Mouse (Mus musculus): Measurements from ENCODE around the gene Cul7. TPM values are rescaled to one million over a fixed set of nuclear protein-coding genes. Genes with fewer than 3 reads are reported as not detected.

Gene Cul7
- polyA plus RNA-seq, 1 experiment from 2014 or later: 41.1 TPM

DNA sequence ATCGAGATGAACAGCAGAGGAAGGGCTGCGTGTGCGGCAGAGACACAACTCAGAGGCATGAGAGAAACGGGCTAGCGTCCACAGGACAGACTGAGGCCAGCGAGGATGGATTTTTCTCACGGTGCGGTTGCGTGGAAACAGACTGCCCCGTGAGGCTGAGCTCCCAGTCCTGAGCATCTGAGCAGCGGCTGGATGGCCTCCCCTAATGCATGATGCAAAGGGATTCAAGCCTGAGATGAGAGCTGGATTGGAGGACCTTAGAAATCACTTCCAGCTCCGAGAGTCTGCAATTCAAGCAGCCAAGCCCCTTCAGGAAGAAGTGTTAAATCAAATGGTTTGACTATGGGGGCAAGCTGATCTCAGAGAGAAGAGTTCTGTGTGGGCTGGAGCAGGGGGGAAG, 51.4 kb downstream of the Cul7 start:
- 0 out of 2 replicates have a peak overlapping the region, but pooled peaks have one; percentile 40 for H3K27ac ChIP-seq
- peaks cover 5% of the 10 kb centered on the region; the same call in 1 of the 2 replicates for H3K36me3 ChIP-seq
- no peaks in the 10 kb centered on the region for H3K9me3 ChIP-seq
- 71% methylated on average over 12 of the region's 12 CpGs for WGBS
- ATAC-seq: no peak
- peaks cover 34% of the 10 kb centered on the region for H3K4me1 ChIP-seq (replicated peaks)
- H3K27me3 ChIP-seq (replicated peaks): no peaks in the 10 kb centered on the region
- H3K9ac ChIP-seq: 0 out of 2 replicates have a peak overlapping the region, but pooled peaks have one; percentile 17
- H3K4me3 ChIP-seq (replicated peaks): no peak overlapping the region
- H3K4me2 ChIP-seq (replicated peaks): peak overlapping the region; percentile 24; the same call in 1 of the 2 replicates

DNA sequence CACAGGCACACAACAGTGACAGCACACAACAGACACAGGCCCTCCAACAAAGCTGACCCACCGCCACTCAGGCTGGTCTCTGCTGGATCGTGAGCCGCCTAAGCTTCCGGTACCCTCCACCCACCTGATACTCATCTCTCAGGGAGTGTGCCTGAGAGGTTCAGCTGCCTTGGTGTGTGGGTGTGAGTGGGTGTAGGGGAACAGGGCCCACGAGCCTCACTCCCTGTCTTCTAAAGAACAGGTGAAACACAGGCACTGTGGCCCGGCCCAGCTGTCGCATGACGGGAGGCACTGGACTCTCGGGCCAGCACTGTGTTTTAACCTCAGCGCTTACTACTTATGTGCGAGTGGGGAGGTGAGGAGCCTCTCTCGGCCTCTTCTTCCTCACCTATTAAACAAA, 52.0 kb downstream of the Cul7 start:
- Histone ChIP-seq H3K4me3 (replicated peaks) (no peak overlapping the region), H3K27ac (no peak overlapping the region), H3K4me1 (replicated peaks) (peaks cover 34% of the 10 kb centered on the region), H3K4me2 (replicated peaks) (0 out of 2 replicates have a peak overlapping the region, but pooled peaks have one; percentile 72), H3K9me3 (no peaks in the 10 kb centered on the region), H3K36me3 (peaks cover 5% of the 10 kb centered on the region; the same call in 1 of the 2 replicates), H3K9ac (no peak overlapping the region), H3K27me3 (replicated peaks) (no peaks in the 10 kb centered on the region)
- 84% methylated on average over 12 of the region's 12 CpGs for WGBS
- no peak for ATAC-seq

DNA sequence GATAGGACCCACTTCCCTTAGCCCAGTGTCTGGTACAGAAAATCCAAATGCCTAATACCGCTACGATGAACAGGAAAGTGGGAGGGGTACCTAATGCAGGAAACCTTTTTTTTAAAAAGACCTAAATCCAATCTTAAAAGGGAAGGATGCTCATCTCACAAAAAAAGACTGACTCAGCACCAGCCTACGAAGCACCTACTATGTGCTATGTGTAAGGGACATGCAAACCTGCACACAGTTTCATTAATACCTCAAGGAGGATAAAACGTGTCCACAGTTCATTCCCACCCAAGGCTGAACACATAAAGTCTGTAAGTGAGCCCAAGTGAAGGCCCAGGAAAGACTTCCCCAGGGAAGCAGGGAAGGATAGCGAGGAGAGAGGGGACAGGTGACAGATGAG, 52.4 kb downstream of the Cul7 start:
- H3K36me3 ChIP-seq: peaks cover 5% of the 10 kb centered on the region; the same call in 1 of the 2 replicates
- H3K9me3 ChIP-seq: no peaks in the 10 kb centered on the region
- H3K4me2 ChIP-seq (replicated peaks): peak overlapping the region; percentile 72
- peaks cover 34% of the 10 kb centered on the region for H3K4me1 ChIP-seq (replicated peaks)
- no peak overlapping the region for H3K27ac ChIP-seq
- no peaks in the 10 kb centered on the region for H3K27me3 ChIP-seq (replicated peaks)
- WGBS: 89% methylated on average over 5 of the region's 5 CpGs
- ATAC-seq: no peak
- 0 out of 2 replicates have a peak overlapping the region, but pooled peaks have one; percentile 87 for H3K9ac ChIP-seq
- peak overlapping the region; percentile 90; the same call in 1 of the 2 replicates for H3K4me3 ChIP-seq (replicated peaks)

DNA sequence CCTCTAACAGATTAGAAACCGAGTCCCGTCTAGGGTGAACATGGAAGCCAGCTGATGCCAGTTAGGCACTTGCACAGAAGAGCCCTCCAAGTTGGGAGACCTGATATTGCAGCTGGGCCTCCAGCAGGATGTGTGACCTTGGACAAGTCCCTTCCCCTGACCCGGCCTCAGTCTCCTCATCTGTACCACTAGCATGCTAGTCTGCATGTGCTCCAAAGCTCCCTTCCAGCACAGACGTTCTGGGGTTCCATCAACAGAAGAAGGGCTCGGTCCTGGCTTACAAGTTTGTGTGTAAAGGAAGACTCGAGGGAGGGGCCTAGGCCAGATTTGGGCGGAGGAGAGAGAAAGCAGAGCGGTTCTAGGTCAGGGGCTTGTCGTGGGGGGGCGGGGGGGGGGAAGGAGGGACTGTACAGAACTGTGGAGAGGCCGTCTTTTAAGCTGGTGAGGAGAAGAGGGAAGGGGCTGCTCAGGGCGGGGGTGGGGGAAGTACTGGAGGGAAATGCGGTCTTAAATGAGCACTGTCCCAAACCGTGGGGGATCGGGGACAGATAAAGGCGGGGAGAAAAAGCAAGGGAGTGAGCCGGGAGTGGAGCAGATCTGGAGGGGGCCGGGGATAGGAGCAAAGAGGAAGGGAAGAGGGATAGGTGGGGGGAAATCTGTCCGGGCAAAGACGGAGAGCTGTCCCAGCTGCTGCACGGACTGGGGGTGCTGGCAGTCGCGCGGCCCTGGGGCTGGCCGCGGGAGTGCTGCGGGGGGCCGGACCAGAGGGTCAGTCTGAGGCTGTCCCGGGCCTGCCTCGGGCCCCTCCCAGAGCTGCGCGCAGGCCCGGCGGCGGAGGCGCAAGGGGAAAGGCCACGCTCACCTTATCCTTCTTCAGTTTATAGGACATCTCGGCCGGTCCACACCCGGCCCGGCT, 54.1 kb downstream of the Cul7 start:
- WGBS: 3% methylated on average over 39 of the region's 41 CpGs
- peak overlapping the region; percentile 72 for H3K4me2 ChIP-seq (replicated peaks)

DNA sequence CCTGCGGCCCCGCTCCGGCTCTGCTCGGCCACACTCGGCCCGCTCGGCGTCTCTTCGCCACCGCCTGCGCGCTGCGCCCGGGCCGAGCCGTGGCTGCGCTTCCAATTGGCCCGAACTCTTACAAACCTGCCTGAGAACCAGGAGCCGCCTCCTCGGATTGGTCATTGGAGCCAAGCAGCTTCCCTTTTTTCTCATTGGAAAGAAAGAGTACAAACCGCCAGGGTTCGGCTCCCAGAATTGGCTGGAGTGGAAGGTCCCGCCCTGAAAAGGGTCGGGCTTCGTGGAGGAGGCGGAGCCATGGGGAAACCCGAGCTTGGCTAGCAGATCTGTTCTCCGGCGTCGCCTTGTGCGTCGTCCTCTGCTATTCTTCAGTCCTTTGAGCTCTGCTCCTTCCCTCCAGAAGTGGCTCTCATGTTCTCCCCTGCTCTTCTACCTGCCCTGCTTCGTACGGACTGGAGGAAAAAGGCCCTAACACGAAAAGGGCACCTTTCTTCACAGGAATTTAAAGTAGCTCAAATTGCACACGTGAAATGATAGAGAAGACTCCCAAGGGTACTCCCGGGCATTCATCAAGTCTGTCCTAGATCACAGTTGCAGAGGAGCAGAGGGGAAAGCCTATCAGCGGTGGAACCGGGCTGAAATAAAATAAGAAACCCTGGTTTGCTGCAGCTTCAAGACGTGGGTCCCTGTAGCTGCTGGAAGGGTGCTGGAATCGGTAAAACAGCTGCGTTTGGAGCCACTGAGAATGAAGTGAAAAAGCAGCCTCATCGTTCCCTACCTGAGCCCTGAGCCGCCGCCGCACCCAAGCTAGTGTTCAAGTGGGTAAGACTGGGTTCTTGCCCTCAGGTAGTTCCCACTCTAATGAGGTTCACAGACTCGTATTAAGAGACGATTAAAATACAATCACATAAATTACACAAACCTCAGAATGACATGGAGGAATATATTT, 55.0 kb downstream of the Cul7 start, which contains the start of gene Ppp2r5d:
Ppp2r5d (minus strand) TSS at position 225 of the 949 bp plus-strand sequence.
- peak within 1 kb of the TSS; percentile 78 for H3K4me2 ChIP-seq (replicated peaks)
- peak; percentile 97 for ATAC-seq
- WGBS: under 1% methylated on average over 48 of the region's 48 CpGs
- peaks cover 32% of the 10 kb centered on the region for H3K4me1 ChIP-seq (replicated peaks)
- H3K27ac ChIP-seq: peak within 1 kb of the TSS; percentile 96
- no peaks in the 10 kb centered on the region for H3K36me3 ChIP-seq
- H3K27me3 ChIP-seq (replicated peaks): no peaks in the 10 kb centered on the region
- H3K9me3 ChIP-seq: no peaks in the 10 kb centered on the region
- peak within 1 kb of the TSS; percentile 90 for H3K4me3 ChIP-seq (replicated peaks)
- H3K9ac ChIP-seq: peak within 1 kb of the TSS; percentile 87

More for the DNA sequence above, 54.1 kb downstream of the Cul7 start:
- Histone ChIP-seq H3K4me3 (replicated peaks) (peak overlapping the region; percentile 90), H3K27ac (peak overlapping the region; percentile 96), H3K36me3 (0 out of 2 replicates have a peak, but pooled peaks cover 2% of the 10 kb centered on the region), H3K4me1 (replicated peaks) (peaks cover 32% of the 10 kb centered on the region), H3K9me3 (no peaks in the 10 kb centered on the region), H3K27me3 (replicated peaks) (no peaks in the 10 kb centered on the region), H3K9ac (peak overlapping the region; percentile 87)
- ATAC-seq: peak; percentile 84

DNA sequence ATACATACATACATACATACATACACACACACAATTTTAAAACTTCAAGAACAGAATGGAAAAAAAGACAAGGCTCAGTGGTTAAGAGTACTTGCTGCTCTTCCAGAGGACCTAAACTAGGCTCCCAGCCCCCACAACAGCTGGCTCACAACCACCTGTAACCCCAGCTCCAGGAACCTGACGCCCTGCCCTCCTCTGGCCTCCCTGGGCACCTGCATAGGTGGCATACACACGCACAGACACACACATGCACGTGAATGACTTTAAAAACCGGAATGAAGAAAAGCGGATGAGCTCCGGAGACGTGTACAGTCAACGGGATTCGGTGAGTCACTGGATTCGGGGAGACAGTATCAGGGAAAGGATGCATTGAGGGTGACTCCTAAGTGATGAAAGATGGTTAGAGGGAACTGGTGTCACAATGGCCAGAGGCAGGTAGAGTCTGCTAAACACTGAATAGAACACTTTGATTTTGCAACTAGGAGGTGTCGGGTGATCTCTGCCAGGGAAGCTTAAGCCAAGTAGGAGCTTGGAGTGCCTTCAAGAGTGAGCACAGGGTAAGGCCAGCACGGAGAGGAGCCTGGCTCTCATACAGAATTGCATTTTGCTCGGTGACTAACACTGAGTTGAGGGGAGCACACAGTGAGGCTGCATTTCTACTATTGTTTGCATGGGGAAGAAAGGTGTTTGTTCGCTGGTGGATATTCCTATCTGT, 56.4 kb downstream of the Cul7 start:
- no peak overlapping the region for H3K9ac ChIP-seq
- 92% methylated on average over 14 of the region's 14 CpGs for WGBS
- H3K4me3 ChIP-seq (replicated peaks): no peak overlapping the region
- H3K27me3 ChIP-seq (replicated peaks): no peaks in the 10 kb centered on the region
- H3K4me1 ChIP-seq (replicated peaks): peaks cover 24% of the 10 kb centered on the region
- no peak overlapping the region for H3K27ac ChIP-seq
- no peaks in the 10 kb centered on the region for H3K9me3 ChIP-seq
- H3K36me3 ChIP-seq: no peaks in the 10 kb centered on the region
- no peak overlapping the region for H3K4me2 ChIP-seq (replicated peaks)
- ATAC-seq: no peak

DNA sequence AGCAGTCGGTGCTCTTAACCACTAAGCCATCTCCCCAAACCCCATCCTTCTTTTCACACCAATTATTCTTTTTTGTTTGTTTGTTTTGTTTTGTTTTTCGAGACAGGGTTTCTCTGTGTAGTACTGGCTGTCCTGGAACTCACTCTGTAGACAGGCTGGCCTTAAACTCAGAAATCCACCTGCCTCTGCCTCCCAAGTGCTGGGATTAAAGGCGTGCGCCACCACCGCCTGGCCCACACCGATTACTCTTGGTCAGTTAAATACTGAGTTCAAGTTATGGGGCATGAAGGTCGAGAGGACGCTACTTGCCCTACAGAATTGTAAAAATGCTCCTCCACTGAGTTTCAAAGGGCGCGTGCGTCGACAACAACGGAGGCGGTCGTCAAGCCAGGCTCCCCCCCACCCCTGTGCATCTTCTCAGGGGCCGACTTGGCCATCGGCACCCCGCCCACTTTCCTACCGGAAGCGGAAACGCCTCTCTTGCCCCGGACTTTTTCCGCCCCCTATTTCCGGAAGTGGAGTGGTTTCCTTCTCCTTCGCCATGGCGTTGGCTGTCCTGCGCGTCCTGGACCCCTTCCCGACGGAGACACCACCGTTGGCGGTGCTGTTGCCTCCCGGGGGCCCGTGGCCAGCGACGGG, 60.9 kb downstream of the Cul7 start, which contains the start of gene Pex6:
Pex6 (plus strand) TSS at position 505 of the 639 bp plus-strand sequence.
- 7% methylated on average over 36 of the region's 36 CpGs for WGBS
- Histone ChIP-seq H3K4me3 (replicated peaks) (peak within 1 kb of the TSS; percentile 99), H3K4me2 (replicated peaks) (peak within 1 kb of the TSS; percentile 89), H3K9me3 (no peaks in the 10 kb centered on the region), H3K9ac (peak within 1 kb of the TSS; percentile 89), H3K27ac (peak within 1 kb of the TSS; percentile 70), H3K36me3 (peaks cover 10% of the 10 kb centered on the region; the same call in 1 of the 2 replicates), H3K4me1 (replicated peaks) (peaks cover 13% of the 10 kb centered on the region), H3K27me3 (replicated peaks) (no peaks in the 10 kb centered on the region)
- peak; percentile 94 for ATAC-seq

DNA sequence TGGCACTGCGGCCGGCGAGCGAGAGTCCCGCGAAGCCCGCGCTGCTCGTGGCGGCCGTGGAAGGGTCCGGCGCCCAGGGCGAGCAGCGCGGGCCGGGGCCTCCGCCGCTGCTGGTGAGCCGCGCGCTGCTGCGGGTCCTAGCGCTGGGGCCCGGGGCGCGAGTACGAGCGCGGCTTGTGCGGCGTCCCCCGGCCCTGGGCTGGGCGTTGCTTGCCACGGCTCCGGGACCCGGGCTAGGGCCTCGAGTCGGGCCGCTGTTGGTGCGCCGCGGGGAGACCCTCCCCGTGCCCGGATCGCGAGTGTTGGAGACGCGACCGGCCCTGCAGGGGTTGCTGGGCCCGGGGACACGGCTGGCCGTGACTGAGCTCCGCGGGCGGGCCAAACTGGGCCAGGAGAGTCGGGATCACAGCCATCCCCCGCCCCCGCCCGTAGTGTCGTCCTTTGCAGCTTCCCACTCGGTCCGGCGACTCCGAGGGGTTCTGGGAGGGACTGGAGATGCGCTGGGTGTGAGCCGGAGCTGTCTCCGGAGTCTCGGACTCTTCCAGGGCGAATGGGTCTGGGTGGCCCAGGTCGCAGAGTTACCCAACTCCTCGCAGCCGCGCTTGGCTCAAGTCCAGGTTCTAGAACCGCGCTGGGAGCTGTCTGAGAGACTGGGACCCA, 61.6 kb downstream of the Cul7 start:
- H3K36me3 ChIP-seq: peaks cover 11% of the 10 kb centered on the region; the same call in 1 of the 2 replicates
- peak overlapping the region; percentile 89 for H3K9ac ChIP-seq
- H3K4me1 ChIP-seq (replicated peaks): peaks cover 13% of the 10 kb centered on the region
- H3K4me3 ChIP-seq (replicated peaks): peak overlapping the region; percentile 99
- peak overlapping the region; percentile 70 for H3K27ac ChIP-seq
- H3K27me3 ChIP-seq (replicated peaks): no peaks in the 10 kb centered on the region
- under 1% methylated on average over 76 of the region's 76 CpGs for WGBS
- peak; percentile 64 for ATAC-seq
- H3K9me3 ChIP-seq: no peaks in the 10 kb centered on the region
- peak overlapping the region; percentile 89 for H3K4me2 ChIP-seq (replicated peaks)

DNA sequence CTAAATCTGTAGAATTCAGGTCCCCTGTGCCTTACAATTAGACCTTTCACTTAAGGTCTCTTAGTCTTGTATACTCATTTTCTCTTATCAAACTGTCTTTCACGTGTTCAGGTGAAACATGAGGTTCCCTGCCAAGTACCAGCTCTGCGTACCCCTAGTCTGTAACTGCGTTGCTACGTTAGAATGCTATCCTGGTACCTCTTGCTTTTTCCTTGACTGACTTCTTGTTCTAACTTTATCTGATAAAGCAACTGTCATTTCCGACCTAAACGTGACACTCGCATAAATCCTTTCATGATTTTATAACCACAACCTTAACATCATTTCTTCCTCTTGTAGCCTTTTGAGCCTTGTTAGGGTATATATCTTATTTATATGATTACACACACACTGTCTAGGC, 62.3 kb downstream of the Cul7 start:
- peak overlapping the region; percentile 89 for H3K9ac ChIP-seq
- 56% methylated on average over 7 of the region's 7 CpGs for WGBS
- no peaks in the 10 kb centered on the region for H3K27me3 ChIP-seq (replicated peaks)
- peak overlapping the region; percentile 99 for H3K4me3 ChIP-seq (replicated peaks)
- peak overlapping the region; percentile 89 for H3K4me2 ChIP-seq (replicated peaks)
- H3K4me1 ChIP-seq (replicated peaks): peaks cover 13% of the 10 kb centered on the region
- H3K27ac ChIP-seq: no peak overlapping the region
- ATAC-seq: no peak
- H3K36me3 ChIP-seq: peaks cover 14% of the 10 kb centered on the region; the same call in 1 of the 2 replicates
- no peaks in the 10 kb centered on the region for H3K9me3 ChIP-seq

DNA sequence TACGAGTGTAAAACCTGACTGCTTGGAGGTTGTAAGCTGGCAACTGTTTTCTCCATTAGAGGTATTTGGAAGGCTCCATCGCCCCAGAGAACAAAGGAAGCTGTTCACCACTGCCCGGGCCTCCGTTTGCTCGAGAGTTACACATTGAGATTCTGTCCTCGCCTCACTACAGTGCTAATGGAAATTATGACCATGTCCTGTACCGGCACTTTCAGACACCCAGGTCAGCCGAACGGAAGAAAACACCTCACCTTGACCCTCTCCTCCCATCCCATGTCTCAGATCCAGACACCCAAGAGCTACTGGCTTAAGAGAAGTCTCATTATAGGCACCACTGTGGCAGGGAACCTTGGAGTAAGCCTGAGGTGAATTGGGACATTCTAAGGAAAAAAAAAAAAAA, 63.7 kb downstream of the Cul7 start:
- Histone ChIP-seq H3K27ac (no peak overlapping the region), H3K9me3 (no peaks in the 10 kb centered on the region), H3K36me3 (peaks cover 14% of the 10 kb centered on the region; the same call in 1 of the 2 replicates), H3K4me2 (replicated peaks) (no peak overlapping the region), H3K9ac (no peak overlapping the region), H3K4me3 (replicated peaks) (no peak overlapping the region), H3K4me1 (replicated peaks) (peaks cover 13% of the 10 kb centered on the region), H3K27me3 (replicated peaks) (no peaks in the 10 kb centered on the region)
- 94% methylated on average over 9 of the region's 9 CpGs for WGBS
- no peak for ATAC-seq
